Mouse (Mus musculus) stomach, embryonic 15.5 days (tissue): ENCODE results near the gene Tas2r144. TPM values are rescaled to one million over a fixed set of nuclear protein-coding genes. Genes with fewer than 3 reads are reported as not detected.

ENCODE experiments used
- ATAC-seq: fragments of 200-750 bp; cut with Nextera tagmentation; 2 replicates; pipeline ENCODE4 v1.8.0; 2017; ENCODE audit warnings: low read depth, moderate number of reproducible peaks, moderate TSS enrichment; ENCODE audit not compliant: insufficient read depth, low FRiP score
- H3K27ac ChIP-seq: fragments of 300-500 bp; sonication (generic); 2 replicates; pipeline ENCODE4 v1.5.1; 2015; ENCODE audit warnings: mild to moderate bottlenecking, inconsistent platforms
- H3K27me3 ChIP-seq: fragments of 300-500 bp; sonication (generic); replicated peaks from 2 replicates; pipeline ENCODE4 v1.6.1; 2015; ENCODE audit warnings: inconsistent platforms
- H3K36me3 ChIP-seq: fragments of 300-500 bp; sonication (generic); 2 replicates; pipeline ENCODE4 v1.6.1; 2015; ENCODE audit warnings: inconsistent platforms
- H3K4me1 ChIP-seq: fragments of 300-500 bp; sonication (generic); 2 replicates; pipeline ENCODE4 v1.6.1; 2015; ENCODE audit warnings: inconsistent platforms
- H3K4me2 ChIP-seq: fragments of 300-500 bp; sonication (generic); 2 replicates; pipeline ENCODE4 v1.6.1; 2015; ENCODE audit warnings: mild to moderate bottlenecking, inconsistent platforms
- H3K4me3 ChIP-seq: fragments of 300-500 bp; sonication (generic); replicated peaks from 2 replicates; pipeline ENCODE4 v1.5.1; 2015; ENCODE audit warnings: inconsistent platforms
- H3K9ac ChIP-seq: fragments of 300-500 bp; sonication (generic); 2 replicates; pipeline ENCODE4 v1.6.1; 2015; ENCODE audit warnings: inconsistent platforms
- H3K9me3 ChIP-seq: fragments of 300-500 bp; sonication (generic); 2 replicates; pipeline ENCODE4 v1.6.1; 2016; ENCODE audit warnings: inconsistent platforms
- WGBS: fragments of 180-500 bp; shearing (Covaris S2); methylation state at CpG from one replicate; pipeline ENCODE4 v1.1.7; 2015; 5-methylcytosine and 5-hydroxymethylcytosine counted together
- polyA plus RNA-seq: library from polyadenylated mRNA; unstranded; fragments of >200 nt; fragmentation: Nextera tagmentation; extraction: Ambion mirVana; gene quantifications from 2 replicates; pipeline ENCODE4 v1.2.1, GENCODE M21; 2015

Tas2r144 gene
- polyA plus RNA-seq, 1 experiment from 2014 or later: not detected

DNA sequence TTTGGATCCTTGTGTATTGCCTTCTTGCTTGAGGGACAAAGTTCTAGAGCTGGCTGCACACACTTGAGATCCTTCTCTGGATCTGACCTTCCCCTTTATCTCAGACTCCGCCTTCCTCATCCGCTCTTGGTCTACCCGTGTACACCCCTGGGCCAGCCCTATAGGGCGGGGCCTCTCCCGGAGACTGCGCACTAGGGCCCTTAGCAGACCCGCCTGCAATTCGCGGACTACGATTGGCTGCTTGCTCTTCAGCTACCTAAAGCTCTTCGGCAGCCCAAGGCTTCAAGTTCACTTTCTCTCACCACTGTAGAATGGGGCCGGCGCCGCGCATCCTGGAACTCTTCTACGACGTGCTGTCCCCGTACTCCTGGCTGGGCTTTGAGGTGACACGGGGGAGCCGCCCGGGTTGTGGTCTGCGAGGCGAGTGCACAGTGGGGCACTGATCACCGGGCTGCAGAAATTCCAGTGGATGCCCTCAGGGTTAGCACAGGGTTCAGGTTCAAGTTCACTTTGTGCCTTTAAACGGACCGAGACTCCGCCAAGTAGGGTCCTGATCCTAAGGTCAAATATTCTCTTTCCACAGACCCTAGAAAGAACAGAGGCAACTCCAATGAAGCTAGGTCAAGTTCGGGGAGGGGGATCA is 30.7 kb downstream of the Tas2r144 start, which contains the start of gene Gstk1:
Gene Gstk1, plus strand, starts transcription at position 225 of the 643 bp plus-strand sequence.
- peak within 1 kb of the TSS; percentile 34; the same call in 1 of the 2 replicates for H3K9ac ChIP-seq
- no peaks in the 10 kb centered on the region for H3K36me3 ChIP-seq
- ATAC-seq: peak; percentile 99
- H3K27me3 ChIP-seq: no peaks in the 10 kb centered on the region
- H3K4me2 ChIP-seq: peak within 1 kb of the TSS; percentile 89
- no peak within 1 kb of the TSS for H3K27ac ChIP-seq
- H3K4me1 ChIP-seq: peaks cover 5% of the 10 kb centered on the region; the same call in 1 of the 2 replicates
- no peaks in the 10 kb centered on the region for H3K9me3 ChIP-seq
- 2% methylated on average over 28 of the region's 28 CpGs for WGBS
- H3K4me3 ChIP-seq: peak within 1 kb of the TSS; percentile 53

DNA sequence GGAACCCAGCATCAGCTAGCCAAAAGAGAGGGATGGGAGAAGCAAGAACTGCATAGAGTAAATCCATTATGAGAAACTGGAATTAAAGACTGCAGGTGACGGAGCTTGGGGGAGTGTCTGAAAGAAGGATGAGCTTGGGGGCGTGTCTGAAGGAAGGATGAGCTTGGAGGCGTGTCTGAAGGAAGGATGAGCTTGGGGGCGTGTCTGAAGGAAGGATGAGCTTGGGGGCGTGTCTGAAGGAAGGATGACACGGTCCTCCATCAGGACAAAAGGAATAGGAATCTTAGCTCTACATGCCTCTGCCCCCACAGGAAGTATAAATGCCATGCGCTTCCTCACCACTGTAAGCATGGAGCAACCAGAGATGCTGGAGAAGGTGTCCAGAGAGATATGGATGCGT is 32.0 kb downstream of the Tas2r144 start:
- no peak overlapping the region for H3K4me3 ChIP-seq
- peaks cover 5% of the 10 kb centered on the region; the same call in 1 of the 2 replicates for H3K4me1 ChIP-seq
- no peaks in the 10 kb centered on the region for H3K36me3 ChIP-seq
- no peaks in the 10 kb centered on the region for H3K9me3 ChIP-seq
- 17% methylated on average over 8 of the region's 8 CpGs for WGBS
- no peak overlapping the region for H3K9ac ChIP-seq
- H3K27ac ChIP-seq: no peak overlapping the region
- H3K4me2 ChIP-seq: 0 out of 2 replicates have a peak overlapping the region, but pooled peaks have one; percentile 10
- H3K27me3 ChIP-seq: no peaks in the 10 kb centered on the region
- ATAC-seq: no peak

- H3K27ac ChIP-seq: no peak overlapping the region
- H3K4me1 ChIP-seq: peaks cover 5% of the 10 kb centered on the region; the same call in 1 of the 2 replicates
- no peaks in the 10 kb centered on the region for H3K27me3 ChIP-seq
- no peak overlapping the region for H3K4me2 ChIP-seq
- 78% methylated on average over 1 of the region's 1 CpGs for WGBS
- H3K9me3 ChIP-seq: no peaks in the 10 kb centered on the region
- no peak overlapping the region for H3K4me3 ChIP-seq
- H3K36me3 ChIP-seq: no peaks in the 10 kb centered on the region
- ATAC-seq: no peak
- H3K9ac ChIP-seq: no peak overlapping the region
Observed at GRCm38 (mm10) chr6:42247981-42248380, 32.9 kb downstream of the Tas2r144 start.

DNA sequence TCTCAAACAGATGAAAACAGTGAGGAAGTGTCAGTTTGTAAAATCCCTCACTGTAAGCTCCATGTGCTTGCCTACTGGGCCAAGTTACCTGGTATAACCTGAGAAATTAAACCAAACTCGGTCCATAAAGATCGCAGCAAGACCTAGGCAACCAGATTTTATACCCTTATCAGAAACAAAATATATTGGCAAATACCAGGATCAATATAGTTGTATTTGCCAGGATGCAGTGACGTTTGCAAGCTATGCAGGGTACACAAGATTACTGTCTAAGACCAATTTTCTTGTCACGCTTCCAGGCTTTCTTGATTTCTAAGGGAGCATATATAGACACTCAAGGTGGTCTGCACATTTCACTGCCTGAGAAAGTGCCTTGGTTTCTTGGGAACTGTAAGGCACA is 36.7 kb downstream of the Tas2r144 start:
- Histone ChIP-seq H3K27ac (no peak overlapping the region), H3K4me3 (no peak overlapping the region), H3K4me2 (no peak overlapping the region), H3K4me1 (no peaks in the 10 kb centered on the region), H3K36me3 (no peaks in the 10 kb centered on the region), H3K9ac (no peak overlapping the region), H3K9me3 (no peaks in the 10 kb centered on the region), H3K27me3 (no peaks in the 10 kb centered on the region)
- 78% methylated on average over 4 of the region's 4 CpGs for WGBS
- no peak for ATAC-seq

DNA sequence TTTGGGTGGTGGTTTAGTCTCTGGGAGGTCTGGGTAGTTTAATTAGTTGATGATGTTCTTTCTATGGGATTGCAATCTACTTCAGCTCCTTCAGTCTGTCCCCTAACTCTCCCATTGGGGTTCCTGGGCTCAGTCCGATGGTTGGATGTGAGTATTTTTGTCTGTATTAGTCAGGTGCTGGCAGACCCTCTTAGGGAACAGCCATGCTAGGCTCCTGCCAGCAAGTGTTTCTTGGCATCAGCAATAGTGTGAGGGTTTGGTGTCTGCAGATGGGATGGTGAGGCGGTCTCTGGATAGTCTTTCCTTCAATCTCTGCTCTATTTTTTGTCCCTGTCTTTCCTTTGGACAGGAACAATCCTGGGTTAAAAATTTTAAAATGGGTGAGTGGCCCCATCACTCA is 38.0 kb downstream of the Tas2r144 start:
- Histone ChIP-seq H3K4me2 (no peak overlapping the region), H3K9ac (no peak overlapping the region), H3K36me3 (no peaks in the 10 kb centered on the region), H3K9me3 (no peaks in the 10 kb centered on the region), H3K27me3 (no peaks in the 10 kb centered on the region), H3K4me3 (no peak overlapping the region), H3K4me1 (0 out of 2 replicates have a peak, but pooled peaks cover 3% of the 10 kb centered on the region), H3K27ac (no peak overlapping the region)
- ATAC-seq: no peak
- 90% methylated on average over 2 of the region's 2 CpGs for WGBS

- H3K27me3 ChIP-seq: no peaks in the 10 kb centered on the region
- no peaks in the 10 kb centered on the region for H3K36me3 ChIP-seq
- ATAC-seq: peak; percentile 55; the same call in 1 of the 2 replicates
- H3K4me2 ChIP-seq: peak overlapping the region; percentile 19
- H3K4me3 ChIP-seq: no peak overlapping the region
- 16% methylated on average over 11 of the region's 11 CpGs for WGBS
- H3K4me1 ChIP-seq: 0 out of 2 replicates have a peak, but pooled peaks cover 3% of the 10 kb centered on the region
- H3K9me3 ChIP-seq: no peaks in the 10 kb centered on the region
- no peak overlapping the region for H3K27ac ChIP-seq
- no peak overlapping the region for H3K9ac ChIP-seq
Observed at GRCm38 (mm10) chr6:42257303-42257863, 42.3 kb downstream of the Tas2r144 start.

- H3K4me3 ChIP-seq: no peak overlapping the region
- no peak overlapping the region for H3K27ac ChIP-seq
- WGBS: 45% methylated on average over 6 of the region's 6 CpGs
- no peaks in the 10 kb centered on the region for H3K9me3 ChIP-seq
- no peak overlapping the region for H3K9ac ChIP-seq
- H3K36me3 ChIP-seq: no peaks in the 10 kb centered on the region
- H3K4me2 ChIP-seq: no peak overlapping the region
- ATAC-seq: no peak
- 0 out of 2 replicates have a peak, but pooled peaks cover 3% of the 10 kb centered on the region for H3K4me1 ChIP-seq
- no peaks in the 10 kb centered on the region for H3K27me3 ChIP-seq
Observed at GRCm38 (mm10) chr6:42260430-42260829, 45.3 kb downstream of the Tas2r144 start.

DNA sequence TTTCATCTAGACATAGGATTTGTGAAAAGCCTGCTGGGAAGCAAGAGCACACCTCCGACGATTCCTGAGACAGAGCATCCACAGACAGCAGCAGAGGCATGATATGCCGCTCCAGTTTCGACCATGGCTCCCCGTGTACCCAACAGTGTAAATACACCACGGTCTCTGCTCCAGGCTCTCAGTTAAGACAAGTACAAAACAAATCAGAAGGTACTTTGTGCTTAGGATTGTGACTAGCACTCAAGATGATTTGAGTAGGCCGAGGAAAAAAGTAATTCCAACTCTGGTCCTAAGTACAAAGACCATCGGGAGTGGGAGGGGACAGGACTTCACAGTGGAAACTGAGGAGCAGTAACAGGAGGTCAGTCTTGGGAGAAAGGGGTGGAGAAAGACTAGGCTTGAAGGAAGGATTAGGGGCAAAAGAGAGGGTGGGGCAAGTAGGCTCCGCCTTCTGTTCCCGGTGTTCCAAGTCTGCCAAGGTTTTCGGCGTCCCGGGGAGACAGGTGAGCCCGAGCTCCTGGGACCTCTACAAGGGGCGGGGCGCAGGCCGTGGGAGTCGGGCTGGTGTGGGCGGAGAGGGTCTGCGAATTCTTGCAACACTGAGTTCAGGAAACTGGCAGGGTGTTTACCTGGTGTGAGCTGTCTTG is 46.5 kb downstream of the Tas2r144 start, which contains the start of gene Tmem139:
Gene Tmem139, plus strand, starts transcription at position 447 of the 647 bp plus-strand sequence.
- Histone ChIP-seq H3K4me1 (0 out of 2 replicates have a peak, but pooled peaks cover 3% of the 10 kb centered on the region), H3K4me3 (peak within 1 kb of the TSS; percentile 9; the same call in 1 of the 2 replicates), H3K9me3 (no peaks in the 10 kb centered on the region), H3K36me3 (no peaks in the 10 kb centered on the region), H3K27me3 (no peaks in the 10 kb centered on the region), H3K4me2 (peak within 1 kb of the TSS; percentile 41), H3K27ac (peak within 1 kb of the TSS; percentile 14; the same call in 1 of the 2 replicates), H3K9ac (no peak within 1 kb of the TSS)
- no peak for ATAC-seq
- WGBS: 15% methylated on average over 20 of the region's 20 CpGs

- under 1% methylated on average over 51 of the region's 51 CpGs for WGBS
- peak; percentile 98 for ATAC-seq
- no peaks in the 10 kb centered on the region for H3K27me3 ChIP-seq
- peak within 1 kb of the TSS; percentile 77 for H3K4me2 ChIP-seq
- H3K27ac ChIP-seq: peak within 1 kb of the TSS; percentile 94
- H3K4me1 ChIP-seq: peaks cover 2% of the 10 kb centered on the region; the same call in 1 of the 2 replicates
- H3K9ac ChIP-seq: peak within 1 kb of the TSS; percentile 91
- H3K36me3 ChIP-seq: peaks cover 24% of the 10 kb centered on the region
- no peaks in the 10 kb centered on the region for H3K9me3 ChIP-seq
- peak within 1 kb of the TSS; percentile 90 for H3K4me3 ChIP-seq
Observed at GRCm38 (mm10) chr6:42264626-42265312, 49.6 kb downstream of the Tas2r144 start, which contains the start of gene Casp2. Gene Casp2, plus strand, starts transcription at chr6:42264985.
